Mouse (Mus musculus) layer of hippocampus, adult 18-20 months (tissue): ENCODE data around the gene Tcirg1. TPM values are rescaled to one million over a fixed set of nuclear protein-coding genes. Genes with fewer than 3 reads are reported as not detected.

Experiments used
- DNase-seq, 2 experiments: peaks; one replicate each; pipeline ENCODE4 v3.0.0; 2022; ENCODE audit warnings: low spot score in 2 of 2
- total RNA-seq, 2 experiments: library from RNA; stranded (reverse); gene quantifications; 2 replicates each; pipeline ENCODE4 v1.2.3; 2021

Tcirg1 gene
- total RNA-seq, 2 experiments from 2014 or later: 17.4 to 20.6 TPM

- no peak for DNase-seq
These were observed 53.8 kb downstream of the Tcirg1 start for GRCm38 (mm10) chr19:3853121-3853520.

DNA sequence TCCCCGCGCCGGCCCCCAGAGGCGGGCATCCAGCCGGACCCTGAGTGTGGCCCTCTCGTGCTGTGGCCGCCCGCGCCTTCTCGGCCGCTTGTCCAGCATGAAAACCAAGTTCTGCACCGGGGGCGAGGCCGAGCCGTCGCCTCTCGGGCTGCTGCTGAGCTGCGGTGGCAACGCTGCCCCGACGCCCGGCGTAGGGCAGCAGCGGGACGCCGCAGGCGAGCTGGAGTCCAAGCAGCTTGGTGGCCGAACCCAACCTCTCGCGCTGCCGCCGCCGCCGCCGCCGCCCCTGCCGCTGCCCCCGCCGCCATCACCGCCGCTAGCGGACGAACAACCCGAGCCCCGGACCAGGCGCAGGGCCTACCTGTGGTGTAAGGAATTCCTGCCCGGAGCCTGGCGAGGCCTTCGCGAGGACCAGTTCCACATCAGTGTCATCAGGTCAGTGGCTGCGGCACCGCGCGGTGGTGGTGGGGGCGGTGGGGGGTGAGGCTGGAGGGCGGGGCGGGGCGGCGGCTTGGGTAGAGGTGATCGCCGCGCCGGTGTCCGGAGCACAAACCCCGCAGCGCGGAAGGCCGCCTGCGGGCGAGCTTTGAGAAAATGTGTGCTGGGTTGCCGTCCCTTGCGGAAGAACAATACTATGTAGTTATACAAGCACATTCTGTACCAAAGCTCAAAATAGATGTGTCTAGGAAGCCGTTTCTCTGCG, 54.8 kb downstream of the Tcirg1 start:
- DNase-seq: peak; percentile 30 to 54

GRCm38 (mm10) chr19:3851502-3851962, 55.4 kb downstream of the Tcirg1 start, which contains the start of gene Chka:
TSS of gene Chka (plus strand) at chr19:3851773.
- peak; percentile 97 to 99 for DNase-seq

GRCm38 (mm10) chr19:3850847-3851469, 56.0 kb downstream of the Tcirg1 start:
- DNase-seq: no peak

DNA sequence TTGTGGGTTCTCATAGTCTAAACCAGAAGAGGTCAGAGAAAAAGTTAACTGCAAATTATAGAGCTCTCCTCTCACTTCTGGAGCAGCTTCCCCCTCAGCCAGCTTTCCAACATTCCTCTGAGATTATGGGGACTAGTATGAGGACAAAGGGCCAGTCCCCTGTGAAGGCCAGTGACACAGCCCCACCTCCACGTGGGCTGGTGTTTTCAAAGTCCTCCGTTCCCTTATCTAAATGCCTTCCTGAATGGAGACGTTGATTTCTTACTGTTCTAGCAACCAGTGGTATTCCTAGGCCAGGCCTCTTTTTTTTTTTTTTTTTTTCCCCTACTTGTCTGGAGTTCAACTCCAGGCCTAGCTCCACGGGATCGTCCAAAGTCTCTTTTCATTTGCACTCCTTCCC, 56.9 kb downstream of the Tcirg1 start:
- DNase-seq: no peak

GRCm38 (mm10) chr19:3849251-3849650, 57.7 kb downstream of the Tcirg1 start:
- DNase-seq: no peak

DNA sequence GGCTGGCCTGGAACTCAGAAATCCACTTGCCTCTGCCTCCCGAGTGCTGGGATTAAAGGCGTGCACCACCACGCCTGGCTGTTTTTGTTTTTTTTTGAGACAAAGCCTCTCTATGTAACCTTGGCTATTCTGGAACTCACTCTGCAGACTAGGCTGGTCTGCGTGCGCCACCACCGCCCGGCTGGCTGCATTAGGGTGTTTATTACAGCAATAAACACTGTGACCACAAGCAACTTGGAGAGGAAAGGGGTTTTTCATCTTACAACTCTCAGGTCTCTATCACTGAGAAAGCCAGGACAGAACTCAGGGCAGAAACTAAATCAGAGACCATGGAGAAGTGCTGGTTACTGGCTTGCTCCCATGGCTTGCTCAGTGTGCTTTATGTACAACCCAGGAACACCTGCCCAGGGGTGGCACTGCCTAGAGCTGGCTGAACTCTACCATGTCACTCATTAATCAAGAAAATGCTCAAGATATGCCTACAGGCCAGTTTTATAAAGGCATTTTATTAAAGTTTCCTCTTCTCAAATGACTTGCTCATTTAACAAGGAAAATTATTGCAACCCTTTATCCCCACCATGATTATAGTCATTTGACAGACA, 58.6 kb downstream of the Tcirg1 start:
- DNase-seq: no peak

- DNase-seq: no peak
These were observed 59.2 kb downstream of the Tcirg1 start for GRCm38 (mm10) chr19:3847711-3848110.

- DNase-seq: no peak
These were observed 60.0 kb downstream of the Tcirg1 start for GRCm38 (mm10) chr19:3846676-3847604.

Other genes with a start within 250 kb of the Tcirg1 start
- gene Lrp5, start 220.6 kb downstream of the Tcirg1 start, total RNA-seq: 10 to 100 TPM in 1 of 2 experiments, 1 to 10 TPM in 1; 9.2 to 10.4 TPM
- 10 to 100 TPM; 23.4 to 24.3 TPM for gene 1810055G02Rik, start 198.8 kb downstream of the Tcirg1 start, total RNA-seq
- 10 to 100 TPM; 50.1 to 51.6 TPM for gene Kmt5b, start 139.7 kb downstream of the Tcirg1 start, total RNA-seq
- gene Chka, start 55.4 kb downstream of the Tcirg1 start, total RNA-seq: 100 to 1,000 TPM in 1 of 2 experiments, 10 to 100 TPM in 1; 85.8 to 106 TPM
- gene Ndufs8, start 5.6 kb upstream of the Tcirg1 start, total RNA-seq: 100 to 1,000 TPM; 144 to 147 TPM
- gene Aldh3b1, start 22.7 kb upstream of the Tcirg1 start, total RNA-seq: 1 to 10 TPM; 3.2 to 3.5 TPM
- gene Unc93b1, start 28.1 kb upstream of the Tcirg1 start, total RNA-seq: 10 to 100 TPM; 13.6 to 15.9 TPM
- gene Aldh3b3, start 51.5 kb upstream of the Tcirg1 start, total RNA-seq: not detected
- gene Aldh3b2, start 65.2 kb upstream of the Tcirg1 start, total RNA-seq: under 1 TPM; 0.53 to 0.99 TPM
- 1 to 10 TPM; 2.1 to 2.6 TPM for gene Acy3, start 79.4 kb upstream of the Tcirg1 start, total RNA-seq
- gene Tbx10, start 85.6 kb upstream of the Tcirg1 start, total RNA-seq: not detected
- gene Nudt8, start 93.4 kb upstream of the Tcirg1 start, total RNA-seq: 10 to 100 TPM in 1 of 2 experiments, 1 to 10 TPM in 1; 9.5 to 10.1 TPM
- gene Gm49405, start 93.5 kb upstream of the Tcirg1 start, total RNA-seq: 1 to 10 TPM in 1 of 2 experiments, under 1 TPM in 1; 0.97 to 1.3 TPM
- 1 to 10 TPM; 2.9 to 3.2 TPM for gene Doc2g, start 96.2 kb upstream of the Tcirg1 start, total RNA-seq
- gene Ndufv1, start 105.7 kb upstream of the Tcirg1 start, total RNA-seq: 100 to 1,000 TPM; 257 TPM
- gene Gstp1, start 130.9 kb upstream of the Tcirg1 start, total RNA-seq: 100 to 1,000 TPM; 455 to 471 TPM
- 10 to 100 TPM; 44.0 to 76.5 TPM for gene Gstp2, start 138.9 kb upstream of the Tcirg1 start, total RNA-seq
- not detected for gene Gstp3, start 152.4 kb upstream of the Tcirg1 start, total RNA-seq
- gene Cabp2, start 174.4 kb upstream of the Tcirg1 start, total RNA-seq: not detected
- gene Cdk2ap2, start 190.0 kb upstream of the Tcirg1 start, total RNA-seq: 10 to 100 TPM; 36.2 to 38.7 TPM
- gene Pitpnm1, start 192.9 kb upstream of the Tcirg1 start, total RNA-seq: 100 to 1,000 TPM; 174 to 181 TPM
- gene Aip, start 218.7 kb upstream of the Tcirg1 start, total RNA-seq: 100 to 1,000 TPM; 121 to 140 TPM
- gene Gpr152, start 232.7 kb upstream of the Tcirg1 start, total RNA-seq: not detected
- gene Cabp4, start 236.9 kb upstream of the Tcirg1 start, total RNA-seq: under 1 TPM; 0.22 to 0.30 TPM
- gene Coro1b, start 241.5 kb upstream of the Tcirg1 start, total RNA-seq: 10 to 100 TPM; 77.0 to 97.3 TPM
- 1 to 10 TPM; 1.6 to 2.5 TPM for gene Ptprcap, start 246.5 kb upstream of the Tcirg1 start, total RNA-seq